Mouse (Mus musculus) intestine, embryonic 15.5 days (tissue): ENCODE results near the gene Dip2b. TPM values are rescaled to one million over a fixed set of nuclear protein-coding genes. Genes with fewer than 3 reads are reported as not detected.

Experiments used
- ATAC-seq: fragments of 200-750 bp; cut with Nextera tagmentation; 2 replicates; pipeline ENCODE4 v1.8.0; 2017; ENCODE audit warnings: moderate TSS enrichment, moderate library complexity
- H3K27ac ChIP-seq: fragments of 300-500 bp; sonication (generic); 2 replicates; pipeline ENCODE4 v1.5.1; 2015; ENCODE audit warnings: mild to moderate bottlenecking, inconsistent platforms
- H3K27me3 ChIP-seq: fragments of 300-500 bp; sonication (generic); replicated peaks from 2 replicates; pipeline ENCODE4 v1.6.1; 2015; ENCODE audit warnings: inconsistent platforms
- H3K36me3 ChIP-seq: fragments of 300-500 bp; sonication (generic); 2 replicates; pipeline ENCODE4 v1.6.1; 2015; ENCODE audit warnings: inconsistent platforms
- H3K4me1 ChIP-seq: fragments of 300-500 bp; sonication (generic); replicated peaks from 2 replicates; pipeline ENCODE4 v1.6.1; 2015; ENCODE audit warnings: inconsistent platforms
- H3K4me2 ChIP-seq: fragments of 300-500 bp; sonication (generic); replicated peaks from 2 replicates; pipeline ENCODE4 v1.6.1; 2015; ENCODE audit warnings: mild to moderate bottlenecking, inconsistent platforms
- H3K4me3 ChIP-seq: fragments of 300-500 bp; sonication (generic); replicated peaks from 2 replicates; pipeline ENCODE4 v1.5.1; 2015; ENCODE audit warnings: inconsistent platforms
- H3K9ac ChIP-seq: fragments of 300-500 bp; sonication (generic); 2 replicates; pipeline ENCODE4 v1.6.1; 2015; ENCODE audit warnings: inconsistent platforms
- H3K9me3 ChIP-seq: fragments of 300-500 bp; sonication (generic); 2 replicates; pipeline ENCODE4 v1.6.1; 2016; ENCODE audit warnings: inconsistent platforms
- WGBS: fragments of 180-500 bp; shearing (Covaris S2); methylation state at CpG from one replicate; pipeline ENCODE4 v1.1.7; 2015; 5-methylcytosine and 5-hydroxymethylcytosine counted together
- polyA plus RNA-seq: library from polyadenylated mRNA; unstranded; fragments of >200 nt; fragmentation: Nextera tagmentation; extraction: Ambion mirVana; gene quantifications from 2 replicates; pipeline ENCODE4 v1.2.1, GENCODE M21; 2015

Gene Dip2b
- polyA plus RNA-seq, 1 experiment from 2014 or later = 7.6 TPM

DNA sequence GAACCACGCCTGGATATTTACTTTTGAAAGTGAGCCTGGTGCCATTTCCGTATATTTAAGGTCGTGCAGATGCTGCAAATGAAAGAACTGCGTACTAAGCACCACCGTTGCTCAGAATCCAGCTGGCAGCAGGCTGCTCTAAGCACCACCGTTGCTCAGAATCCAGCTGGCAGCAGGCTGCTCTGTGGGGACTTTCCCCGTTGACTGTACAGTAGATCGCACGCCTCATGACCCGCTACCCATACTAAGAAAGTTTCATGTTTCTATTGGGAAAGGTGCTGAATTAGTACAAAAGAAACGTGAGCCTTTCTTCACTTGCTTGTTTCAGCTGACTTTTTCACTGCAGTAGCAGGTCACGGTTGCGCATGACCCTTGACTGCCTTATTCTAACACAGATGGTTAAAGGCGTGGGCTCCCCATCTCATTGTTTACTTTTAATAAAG is 150.5 kb downstream of the Dip2b start:
- Histone ChIP-seq H3K4me2 (no peak overlapping the region), H3K4me1 (peaks cover 5% of the 10 kb centered on the region; the same call in 1 of the 2 replicates), H3K27me3 (no peaks in the 10 kb centered on the region), H3K36me3 (peaks cover 25% of the 10 kb centered on the region), H3K9ac (no peak overlapping the region), H3K27ac (no peak overlapping the region), H3K4me3 (no peak overlapping the region), H3K9me3 (no peaks in the 10 kb centered on the region)
- ATAC-seq = peak; percentile 51; the same call in 1 of the 2 replicates
- WGBS = 53% methylated on average over 14 of the region's 14 CpGs

DNA sequence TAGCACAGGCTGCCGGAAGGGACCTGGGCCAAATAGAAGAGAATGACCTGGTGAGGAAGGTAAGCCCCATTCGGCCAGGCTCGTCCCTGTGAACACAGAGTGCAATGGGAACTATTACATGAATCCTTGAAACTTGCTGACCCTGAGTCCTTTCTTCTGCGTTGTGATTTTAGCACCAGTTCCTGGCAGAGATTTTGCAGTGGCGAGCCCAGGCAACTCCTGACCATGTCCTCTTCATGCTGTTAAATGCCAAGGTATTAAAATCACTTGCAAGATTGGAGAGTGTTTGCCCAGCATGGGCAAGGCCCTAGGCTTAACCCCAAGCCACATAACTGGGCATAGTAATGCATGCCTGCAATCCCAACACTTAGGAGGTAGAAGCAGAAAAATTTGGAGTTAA is 151.6 kb downstream of the Dip2b start:
- peaks cover 5% of the 10 kb centered on the region; the same call in 1 of the 2 replicates for H3K4me1 ChIP-seq
- no peaks in the 10 kb centered on the region for H3K27me3 ChIP-seq
- 94% methylated on average over 5 of the region's 5 CpGs for WGBS
- no peak overlapping the region for H3K4me2 ChIP-seq
- no peak overlapping the region for H3K4me3 ChIP-seq
- no peaks in the 10 kb centered on the region for H3K9me3 ChIP-seq
- peaks cover 19% of the 10 kb centered on the region for H3K36me3 ChIP-seq
- ATAC-seq = no peak
- no peak overlapping the region for H3K9ac ChIP-seq
- H3K27ac ChIP-seq = no peak overlapping the region

DNA sequence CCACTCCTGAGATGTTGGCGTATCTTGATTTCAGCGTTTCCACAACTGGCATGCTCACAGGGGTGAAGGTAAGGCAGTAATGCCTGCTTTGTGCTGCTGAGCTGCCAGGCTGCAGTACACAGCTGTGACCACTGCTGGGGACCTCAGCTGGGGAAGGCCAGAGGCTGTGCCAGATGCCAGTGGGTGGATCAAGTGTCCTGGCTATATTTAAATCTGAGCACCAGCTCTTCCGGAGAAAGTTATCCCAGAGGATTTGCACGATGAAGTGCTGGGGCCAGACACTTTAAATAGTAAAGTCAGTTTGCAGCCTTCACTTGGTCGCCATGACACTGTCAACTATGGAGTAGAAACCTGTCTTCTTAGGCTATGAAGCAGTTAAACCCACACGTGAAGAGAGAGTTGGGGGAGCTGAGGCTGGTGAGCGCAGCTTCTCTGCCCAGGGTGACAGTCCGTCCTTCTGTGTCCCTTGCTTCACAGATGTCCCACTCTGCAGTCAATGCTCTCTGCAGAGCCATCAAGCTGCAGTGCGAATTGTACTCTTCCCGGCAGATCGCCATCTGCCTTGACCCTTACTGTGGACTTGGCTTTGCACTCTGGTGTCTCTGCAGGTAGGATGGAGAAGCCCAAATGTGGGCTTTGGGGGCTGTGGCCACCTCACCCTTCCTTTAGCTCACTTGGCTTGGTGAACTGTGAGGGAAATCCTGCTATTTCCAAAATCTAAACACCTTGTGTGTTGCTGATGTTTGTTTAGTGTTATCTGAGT is 160.7 kb downstream of the Dip2b start:
- H3K9me3 ChIP-seq = no peaks in the 10 kb centered on the region

DNA sequence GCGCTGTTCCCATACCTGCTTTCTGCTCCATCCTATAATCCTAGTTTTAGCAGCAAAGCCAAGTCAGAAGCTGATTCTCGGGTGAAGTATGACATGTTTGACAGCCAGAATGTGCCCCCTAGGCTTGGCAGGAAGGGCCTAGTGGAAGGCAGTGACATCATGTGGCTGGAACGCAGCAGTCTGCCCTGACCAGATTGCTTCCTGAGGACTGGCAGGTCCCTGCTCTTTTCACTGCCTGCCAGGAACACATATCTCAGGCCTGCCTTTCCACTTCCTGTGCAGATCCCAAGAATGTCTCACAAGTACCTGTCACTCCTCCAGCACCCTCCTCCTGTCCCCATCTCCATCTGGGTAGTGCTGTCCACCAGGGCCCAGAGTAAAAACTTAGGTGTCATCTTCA is 161.3 kb downstream of the Dip2b start:
- Histone ChIP-seq H3K27ac (no peak overlapping the region), H3K4me1 (no peaks in the 10 kb centered on the region), H3K27me3 (no peaks in the 10 kb centered on the region), H3K9me3 (no peaks in the 10 kb centered on the region), H3K4me2 (no peak overlapping the region), H3K9ac (no peak overlapping the region), H3K36me3 (0 out of 2 replicates have a peak, but pooled peaks cover 11% of the 10 kb centered on the region), H3K4me3 (no peak overlapping the region)
- WGBS = 74% methylated on average over 3 of the region's 3 CpGs
- no peak for ATAC-seq

More for the DNA sequence above, 160.7 kb downstream of the Dip2b start:
- no peak overlapping the region for H3K9ac ChIP-seq
- H3K27ac ChIP-seq = no peak overlapping the region
- 87% methylated on average over 11 of the region's 11 CpGs for WGBS
- H3K27me3 ChIP-seq = no peaks in the 10 kb centered on the region
- no peaks in the 10 kb centered on the region for H3K4me1 ChIP-seq
- H3K4me3 ChIP-seq = no peak overlapping the region
- no peak overlapping the region for H3K4me2 ChIP-seq
- ATAC-seq = no peak
- H3K36me3 ChIP-seq = 0 out of 2 replicates have a peak, but pooled peaks cover 11% of the 10 kb centered on the region

DNA sequence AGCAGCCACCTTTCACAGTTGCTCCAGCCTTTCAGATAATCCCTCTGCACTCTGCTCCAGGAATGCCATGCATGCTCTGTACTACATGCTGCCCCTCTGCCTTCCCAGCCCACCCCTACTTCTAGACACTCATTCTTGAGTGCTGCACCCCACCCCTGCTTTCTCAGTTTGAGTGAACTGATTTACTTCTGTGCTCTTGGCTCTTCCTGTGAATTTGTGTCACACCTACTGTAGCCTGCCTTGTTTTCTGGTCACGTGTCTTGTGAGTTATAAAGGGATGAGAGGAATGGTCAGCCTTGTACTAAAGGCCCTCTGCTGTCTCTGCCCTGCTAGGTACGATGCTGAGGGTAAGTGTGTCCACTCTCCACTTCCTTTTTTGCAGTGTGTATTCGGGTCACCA is 163.3 kb downstream of the Dip2b start:
- H3K36me3 ChIP-seq = peaks cover 8% of the 10 kb centered on the region; the same call in 1 of the 2 replicates
- no peaks in the 10 kb centered on the region for H3K27me3 ChIP-seq
- no peak overlapping the region for H3K4me2 ChIP-seq
- no peak for ATAC-seq
- 93% methylated on average over 3 of the region's 3 CpGs for WGBS
- no peak overlapping the region for H3K4me3 ChIP-seq
- no peak overlapping the region for H3K9ac ChIP-seq
- H3K4me1 ChIP-seq = no peaks in the 10 kb centered on the region
- H3K27ac ChIP-seq = no peak overlapping the region
- H3K9me3 ChIP-seq = no peaks in the 10 kb centered on the region

DNA sequence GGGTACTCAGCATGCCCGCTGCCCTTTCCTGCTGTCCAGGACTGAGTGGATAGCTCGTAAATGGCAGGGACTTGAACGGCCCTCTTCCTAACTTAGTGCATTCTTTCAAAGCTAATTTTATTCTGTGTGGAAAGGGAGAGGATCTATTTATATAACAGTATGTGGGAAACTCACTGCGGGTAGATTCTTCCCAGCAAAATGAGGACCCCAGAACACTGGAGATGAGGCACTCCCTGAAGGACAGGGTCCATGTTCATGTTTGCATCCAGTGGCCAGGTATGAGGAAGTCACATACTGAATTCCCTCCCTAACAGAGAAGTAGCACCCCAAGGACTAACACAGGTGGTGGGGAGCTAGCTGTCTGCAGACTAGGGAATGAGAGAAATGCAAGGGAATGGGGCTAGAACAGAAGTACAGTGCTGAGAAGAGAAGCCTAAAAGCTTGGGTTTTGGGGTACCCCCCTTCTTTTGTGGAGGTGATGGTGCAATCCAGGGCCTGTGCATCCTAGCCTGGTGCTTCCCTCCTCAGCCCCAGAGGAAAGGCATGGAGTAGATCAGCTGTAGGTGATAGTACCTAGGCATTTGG is 164.1 kb downstream of the Dip2b start:
- no peak overlapping the region for H3K27ac ChIP-seq
- H3K4me2 ChIP-seq = no peak overlapping the region
- no peak for ATAC-seq
- peaks cover 12% of the 10 kb centered on the region; the same call in 1 of the 2 replicates for H3K36me3 ChIP-seq
- H3K9me3 ChIP-seq = no peaks in the 10 kb centered on the region
- no peak overlapping the region for H3K4me3 ChIP-seq
- no peaks in the 10 kb centered on the region for H3K27me3 ChIP-seq
- no peak overlapping the region for H3K9ac ChIP-seq
- no peaks in the 10 kb centered on the region for H3K4me1 ChIP-seq
- WGBS = 83% methylated on average over 4 of the region's 4 CpGs

DNA sequence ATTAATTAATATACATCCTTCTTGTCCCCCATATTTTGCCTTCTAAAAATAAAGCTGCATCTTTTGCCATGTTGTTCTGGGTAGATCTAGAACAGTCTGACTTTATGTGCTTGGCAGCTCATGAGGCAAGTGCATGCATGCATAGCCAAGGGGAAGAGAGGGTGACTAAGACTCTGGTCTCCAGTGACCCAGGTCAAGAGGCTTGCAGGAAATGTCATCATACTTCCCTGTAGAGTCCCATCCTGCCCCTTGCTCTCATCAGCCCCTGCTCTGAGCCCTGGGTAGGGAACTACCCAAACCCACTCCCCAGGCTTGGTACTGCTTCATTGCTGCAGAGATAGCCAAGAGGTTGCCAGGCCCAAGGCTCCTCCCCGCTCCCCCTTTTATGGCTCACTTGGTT is 166.1 kb downstream of the Dip2b start:
- peaks cover 14% of the 10 kb centered on the region for H3K36me3 ChIP-seq
- WGBS = 72% methylated on average over 1 of the region's 1 CpGs

DNA sequence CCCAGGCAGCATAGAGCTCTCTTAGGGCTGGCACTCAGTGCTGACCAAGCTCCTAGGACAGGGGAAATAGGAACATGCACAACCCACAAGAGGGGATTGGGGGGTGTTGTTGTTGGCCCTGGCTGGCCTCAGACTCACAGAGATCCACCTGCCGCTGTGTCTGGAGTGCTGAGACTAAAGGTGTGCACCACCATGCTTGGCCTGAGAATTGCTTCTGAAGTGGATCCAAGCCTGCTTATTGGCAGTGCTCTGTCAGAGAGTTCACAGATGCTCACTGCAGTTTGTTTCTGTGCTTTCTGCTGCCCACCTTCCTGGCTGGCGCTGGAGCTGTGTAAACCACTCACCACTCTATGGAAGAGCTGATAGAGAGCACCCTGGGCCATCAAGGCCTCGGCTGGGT is 171.5 kb downstream of the Dip2b start:
- H3K9me3 ChIP-seq = no peaks in the 10 kb centered on the region
- peaks cover 38% of the 10 kb centered on the region for H3K36me3 ChIP-seq
- no peaks in the 10 kb centered on the region for H3K27me3 ChIP-seq
- H3K4me3 ChIP-seq = no peak overlapping the region
- no peaks in the 10 kb centered on the region for H3K4me1 ChIP-seq
- no peak overlapping the region for H3K9ac ChIP-seq
- 96% methylated on average over 3 of the region's 3 CpGs for WGBS
- ATAC-seq = no peak
- no peak overlapping the region for H3K27ac ChIP-seq
- H3K4me2 ChIP-seq = no peak overlapping the region

More for the DNA sequence above, 166.1 kb downstream of the Dip2b start:
- no peak overlapping the region for H3K4me3 ChIP-seq
- no peaks in the 10 kb centered on the region for H3K9me3 ChIP-seq
- ATAC-seq = no peak
- H3K4me1 ChIP-seq = no peaks in the 10 kb centered on the region
- H3K4me2 ChIP-seq = no peak overlapping the region
- no peak overlapping the region for H3K9ac ChIP-seq
- peak overlapping the region; percentile 23; the same call in 1 of the 2 replicates for H3K27ac ChIP-seq
- H3K27me3 ChIP-seq = no peaks in the 10 kb centered on the region

DNA sequence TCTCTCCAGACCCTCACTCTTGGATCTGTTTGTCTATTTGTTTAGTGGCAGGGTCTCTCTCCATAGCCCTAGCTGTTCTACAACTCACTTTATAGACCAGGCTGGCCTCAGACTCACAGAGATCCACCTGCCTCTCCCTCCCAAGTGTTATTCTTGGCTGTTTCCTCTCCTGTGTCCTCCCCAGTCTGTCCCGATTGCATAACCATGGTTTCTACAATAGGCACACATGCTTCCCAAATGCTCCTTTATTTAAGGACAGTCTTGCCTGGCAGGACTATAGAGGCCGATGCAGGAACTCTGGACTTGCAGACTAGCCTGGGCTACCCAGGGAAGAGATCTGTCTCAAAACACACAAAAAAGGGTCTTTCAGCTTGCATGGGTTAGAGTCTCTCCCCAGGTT is 174.9 kb downstream of the Dip2b start:
- Histone ChIP-seq H3K27me3 (no peaks in the 10 kb centered on the region), H3K4me1 (no peaks in the 10 kb centered on the region), H3K9me3 (no peaks in the 10 kb centered on the region), H3K4me2 (no peak overlapping the region), H3K36me3 (peaks cover 40% of the 10 kb centered on the region), H3K4me3 (no peak overlapping the region), H3K9ac (no peak overlapping the region), H3K27ac (no peak overlapping the region)
- WGBS = 94% methylated on average over 2 of the region's 2 CpGs
- ATAC-seq = no peak

DNA sequence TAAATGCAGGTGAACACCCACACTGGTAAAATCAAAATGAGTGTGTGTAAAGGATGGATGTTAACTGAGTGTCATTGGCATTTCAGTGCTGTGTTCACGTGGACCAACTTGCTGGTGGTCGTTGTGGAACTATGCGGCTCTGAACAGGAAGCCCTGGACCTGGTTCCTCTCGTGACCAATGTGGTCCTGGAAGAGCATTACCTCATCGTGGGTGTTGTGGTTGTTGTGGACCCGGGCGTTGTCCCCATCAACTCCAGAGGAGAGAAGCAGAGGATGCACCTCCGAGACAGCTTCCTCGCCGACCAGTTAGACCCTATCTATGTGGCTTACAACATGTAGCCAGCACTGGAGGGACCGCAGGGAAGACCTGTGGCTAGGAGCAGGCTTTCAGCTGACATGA is 176.6 kb downstream of the Dip2b start:
- Histone ChIP-seq H3K27me3 (no peaks in the 10 kb centered on the region), H3K27ac (no peak overlapping the region), H3K4me2 (no peak overlapping the region), H3K4me1 (no peaks in the 10 kb centered on the region), H3K9me3 (no peaks in the 10 kb centered on the region), H3K4me3 (no peak overlapping the region), H3K36me3 (peaks cover 33% of the 10 kb centered on the region), H3K9ac (no peak overlapping the region)
- WGBS = 89% methylated on average over 11 of the region's 11 CpGs
- ATAC-seq = no peak

DNA sequence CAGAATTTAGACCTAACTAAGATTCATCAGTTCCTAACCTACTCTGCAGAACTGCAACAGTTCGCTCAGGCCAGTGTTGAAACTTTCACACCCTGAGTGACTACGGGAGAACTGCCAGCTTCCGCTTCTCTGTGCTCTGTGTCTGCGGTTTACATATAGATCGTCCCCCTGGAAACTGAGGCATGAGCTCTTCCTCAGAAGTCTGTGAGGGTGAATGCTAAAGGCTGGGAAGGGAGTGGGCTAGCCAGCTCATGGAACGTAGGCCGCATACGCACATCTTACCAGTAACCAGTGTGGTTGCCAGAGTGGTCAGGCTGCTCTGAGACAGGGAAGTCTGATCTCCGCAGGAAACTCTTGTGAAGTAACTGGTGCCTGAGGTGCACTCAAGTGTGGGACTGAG is 177.7 kb downstream of the Dip2b start:
- no peak overlapping the region for H3K27ac ChIP-seq
- ATAC-seq = no peak
- WGBS = 93% methylated on average over 9 of the region's 9 CpGs

DNA sequence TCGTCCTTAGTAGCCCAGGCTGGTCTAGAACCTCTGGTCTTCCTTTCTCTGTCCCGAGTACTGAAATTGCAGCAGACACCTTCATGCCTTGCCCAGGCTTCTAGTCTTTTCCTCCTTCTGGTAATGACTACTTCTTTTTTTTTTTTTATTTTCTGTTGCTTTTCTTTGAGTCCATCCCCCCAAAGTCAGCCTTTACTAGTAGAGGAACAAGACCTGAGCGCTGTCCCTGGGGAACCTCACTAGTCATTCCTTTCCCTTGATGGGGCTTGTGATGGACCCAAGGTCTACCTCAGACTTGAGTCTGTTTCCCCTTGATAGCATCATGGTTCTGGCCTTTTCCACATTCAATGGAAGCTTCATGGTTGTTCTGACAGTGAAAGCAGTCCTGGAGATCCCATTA is 179.6 kb downstream of the Dip2b start:
- Histone ChIP-seq H3K9ac (no peak overlapping the region), H3K4me3 (no peak overlapping the region), H3K9me3 (no peaks in the 10 kb centered on the region), H3K36me3 (peaks cover 20% of the 10 kb centered on the region), H3K27me3 (no peaks in the 10 kb centered on the region), H3K27ac (no peak overlapping the region), H3K4me1 (no peaks in the 10 kb centered on the region), H3K4me2 (no peak overlapping the region)
- ATAC-seq = no peak
- 92% methylated on average over 3 of the region's 3 CpGs for WGBS

More for the DNA sequence above, 177.7 kb downstream of the Dip2b start:
- H3K9me3 ChIP-seq = no peaks in the 10 kb centered on the region
- H3K36me3 ChIP-seq = peaks cover 31% of the 10 kb centered on the region
- H3K4me2 ChIP-seq = no peak overlapping the region
- no peaks in the 10 kb centered on the region for H3K27me3 ChIP-seq
- H3K4me1 ChIP-seq = no peaks in the 10 kb centered on the region
- H3K4me3 ChIP-seq = no peak overlapping the region
- H3K9ac ChIP-seq = no peak overlapping the region

DNA sequence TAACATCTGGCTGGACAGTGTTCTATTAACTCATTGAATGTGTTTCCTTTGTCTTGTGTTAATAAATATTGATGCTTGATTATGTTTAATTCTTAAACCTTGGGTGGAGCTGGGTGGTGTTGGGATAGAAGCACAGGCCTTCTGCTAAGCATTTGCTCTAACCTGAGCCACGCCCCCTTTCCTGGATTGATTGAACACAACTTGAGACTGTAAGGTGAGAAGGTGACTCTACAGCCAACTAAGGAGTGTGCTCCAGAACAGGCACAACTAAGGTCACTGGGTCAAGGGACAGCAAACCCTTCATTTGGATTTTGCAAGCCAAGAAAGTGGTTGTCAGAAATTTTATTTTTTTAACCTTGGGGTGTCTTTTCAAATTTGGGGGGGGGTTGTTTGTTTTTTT is 180.9 kb downstream of the Dip2b start:
- Histone ChIP-seq H3K9ac (no peak overlapping the region), H3K27ac (no peak overlapping the region), H3K36me3 (peaks cover 16% of the 10 kb centered on the region), H3K4me3 (no peak overlapping the region), H3K27me3 (no peaks in the 10 kb centered on the region), H3K4me1 (no peaks in the 10 kb centered on the region), H3K4me2 (no peak overlapping the region), H3K9me3 (no peaks in the 10 kb centered on the region)
- ATAC-seq = no peak
- 82% methylated on average over 1 of the region's 1 CpGs for WGBS
